Mouse (Mus musculus): ENCODE results near the gene Hist2h2ac. TPM values are rescaled to one million over a fixed set of nuclear protein-coding genes. Genes with fewer than 3 reads are reported as not detected.
"Not testable (repeated sequence)": the region's sequence is repeated elsewhere in the genome, so short reads cannot be mapped to it uniquely, and the experiment has no call there.

Hist2h2ac gene
- total RNA-seq (2021): 10 to 100 TPM; 30.5 to 34.4 TPM

GRCm38 (mm10) chr3:96220765-96221639 is at the start of gene Hist2h2ac, which contains the start of gene Hist2h2be:
TSS of gene Hist2h2ac (minus strand) at chr3:96220880.
TSS of gene Hist2h2be (plus strand) at chr3:96221119.
- intact Hi-C loops (cut with DNase I): loop anchor here (2.0 kb wide), 1 partner anchor 48 kb away; the partner anchor contains the start of genes Hist2h2bb and Hist2h3b
- peak; percentile 83 for DNase-seq (ENCODE audit: low spot score)

- intact Hi-C loops (cut with DNase I): loop anchor here (2.0 kb wide), 1 partner anchor 49 kb away; the partner anchor contains the start of genes Hist2h2ac and Hist2h2be
- DNase-seq (ENCODE audit: low spot score): peak; percentile 89
These were observed 49.1 kb upstream of the Hist2h2ac start, which contains the start of gene Hist2h2bb for GRCm38 (mm10) chr3:96269511-96270474. TSS of gene Hist2h2bb (plus strand) at chr3:96269752.

- DNase-seq (ENCODE audit: low spot score): not testable (repeated sequence)
- intact Hi-C loops (cut with DNase I): loop anchor here (2.0 kb wide), 1 partner anchor 48 kb away; the partner anchor contains the start of genes Hist2h2ac and Hist2h2be
These were observed 48.2 kb upstream of the Hist2h2ac start for GRCm38 (mm10) chr3:96268776-96269378.

- intact Hi-C loops (cut with DNase I): loop anchor here (2.0 kb wide), 1 partner anchor 47 kb away; the partner anchor contains the start of genes Hist2h2ac and Hist2h2be
- DNase-seq (ENCODE audit: low spot score): peak; percentile 71
These were observed 47.5 kb upstream of the Hist2h2ac start, which contains the start of gene Hist2h3b for GRCm38 (mm10) chr3:96268051-96268775. TSS of gene Hist2h3b (plus strand) at chr3:96268654.

GRCm38 (mm10) chr3:96267541-96267940 is 46.9 kb upstream of the Hist2h2ac start:
- no peak for DNase-seq (ENCODE audit: low spot score)
- intact Hi-C loops (cut with DNase I): no loop called here

GRCm38 (mm10) chr3:96266132-96266710 is 45.5 kb upstream of the Hist2h2ac start:
- no peak for DNase-seq (ENCODE audit: low spot score)
- intact Hi-C loops (cut with DNase I): no loop called here

- intact Hi-C loops (cut with DNase I): no loop called here
- no peak for DNase-seq (ENCODE audit: low spot score)
These were observed 43.8 kb upstream of the Hist2h2ac start for GRCm38 (mm10) chr3:96264404-96264949.

GRCm38 (mm10) chr3:96263558-96264403 is 43.1 kb upstream of the Hist2h2ac start:
- intact Hi-C loops (cut with DNase I): loop anchor here (2.0 kb wide), 1 partner anchor 23 kb away; the partner anchor contains the start of gene Hist2h2aa2
- peak; percentile 17 for DNase-seq (ENCODE audit: low spot score)

- intact Hi-C loops (cut with DNase I): loop anchor here (1.0 to 2.0 kb wide), 2 partner anchors 15 to 22 kb away; partner anchors contain the start of gene Hist2h2aa2
- peak; percentile 94 for DNase-seq (ENCODE audit: low spot score)
These were observed 42.4 kb upstream of the Hist2h2ac start, which contains the start of gene Hist2h4 for GRCm38 (mm10) chr3:96262979-96263550. TSS of gene Hist2h4 (minus strand) at chr3:96263311.

GRCm38 (mm10) chr3:96262216-96262875 is 41.7 kb upstream of the Hist2h2ac start:
- DNase-seq (ENCODE audit: low spot score): peak; percentile 87
- intact Hi-C loops (cut with DNase I): loop anchor here (1.0 to 2.0 kb wide), 2 partner anchors 14 to 22 kb away; partner anchors contain the start of gene Hist2h2aa2

GRCm38 (mm10) chr3:96261623-96262022 is 40.9 kb upstream of the Hist2h2ac start:
- DNase-seq (ENCODE audit: low spot score): no peak
- intact Hi-C loops (cut with DNase I): loop anchor here (1.0 to 2.0 kb wide), 2 partner anchors 13 to 21 kb away; partner anchors contain the start of gene Hist2h2aa2

GRCm38 (mm10) chr3:96260220-96260619 is 39.5 kb upstream of the Hist2h2ac start:
- intact Hi-C loops (cut with DNase I): no loop called here
- no peak for DNase-seq (ENCODE audit: low spot score)

- intact Hi-C loops (cut with DNase I): no loop called here
These were observed 36.5 kb upstream of the Hist2h2ac start for GRCm38 (mm10) chr3:96257190-96257589.

GRCm38 (mm10) chr3:96255926-96256593 is 35.4 kb upstream of the Hist2h2ac start:
- intact Hi-C loops (cut with DNase I): no loop called here
- no peak for DNase-seq (ENCODE audit: low spot score)

More at GRCm38 (mm10) chr3:96257190-96257589, 36.5 kb upstream of the Hist2h2ac start:
- DNase-seq (ENCODE audit: low spot score): no peak

GRCm38 (mm10) chr3:96254683-96255355 is 34.1 kb upstream of the Hist2h2ac start:
- intact Hi-C loops (cut with DNase I): no loop called here
- DNase-seq (ENCODE audit: low spot score): no peak
